Mouse (Mus musculus): Measurements from ENCODE around the gene Supt20. TPM values are rescaled to one million over a fixed set of nuclear protein-coding genes. Genes with fewer than 3 reads are reported as not detected.

Gene Supt20
- polyA plus RNA-seq, 1 experiment from 2014 or later, result 126 TPM

DNA sequence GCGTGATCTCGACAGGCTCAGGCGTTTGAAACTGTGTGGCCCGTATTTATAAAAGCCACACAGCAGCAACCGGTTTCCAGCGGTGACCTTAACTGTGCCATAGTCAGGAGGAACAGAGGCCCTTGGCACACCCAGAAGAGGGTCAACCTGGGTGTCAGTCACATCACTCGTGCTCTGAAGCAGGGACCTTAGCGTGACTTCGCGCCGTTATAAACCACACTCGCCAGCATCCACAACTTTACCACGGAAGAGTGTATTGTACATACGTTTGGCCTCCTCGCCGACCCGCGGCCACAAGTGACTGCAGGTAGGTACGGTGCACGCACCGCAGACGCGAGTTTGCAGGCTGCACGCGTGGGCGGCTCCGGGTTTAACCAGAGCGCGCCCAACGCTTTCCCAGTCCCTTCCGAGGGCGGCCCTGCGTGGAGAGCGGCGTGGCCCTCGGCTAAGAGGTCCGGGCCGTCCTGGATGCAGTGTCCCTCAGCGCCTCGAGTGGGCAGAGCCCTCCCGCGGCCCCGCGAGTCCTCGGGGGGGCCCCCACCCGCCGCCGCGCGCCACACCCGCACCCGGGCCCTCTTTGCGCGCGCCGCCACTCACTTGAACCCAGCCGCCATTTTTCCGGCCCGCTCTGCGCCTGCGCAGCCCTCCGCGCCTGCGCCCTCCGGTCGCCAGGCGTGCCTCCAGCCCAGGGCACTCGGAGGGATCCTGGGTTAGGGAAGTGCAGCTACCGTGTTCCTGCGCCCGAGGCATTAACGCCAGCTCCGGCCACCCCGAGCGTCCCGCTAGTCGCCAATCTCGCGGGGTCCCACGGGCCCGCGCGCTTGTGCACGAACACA lies 42.0 kb downstream of the Supt20 start:
- ATAC-seq (ENCODE audit: insufficient number of reproducible peaks, insufficient read depth, low FRiP score, low TSS enrichment, low read depth), result peak; percentile 91
- peak overlapping the region; percentile 91 for H3K9ac ChIP-seq (replicated peaks)
- H3K4me3 ChIP-seq (replicated peaks), result peak overlapping the region; percentile 91
- peak overlapping the region; percentile 80 for H3K4me2 ChIP-seq
- 1% methylated on average over 77 of the region's 84 CpGs for WGBS
- H3K27ac ChIP-seq, result peak overlapping the region; percentile 98
- H3K36me3 ChIP-seq, result peaks cover 56% of the 10 kb centered on the region
- H3K27me3 ChIP-seq, result no peaks in the 10 kb centered on the region
- H3K4me1 ChIP-seq (replicated peaks), result peaks cover 16% of the 10 kb centered on the region
- H3K9me3 ChIP-seq, result no peaks in the 10 kb centered on the region

DNA sequence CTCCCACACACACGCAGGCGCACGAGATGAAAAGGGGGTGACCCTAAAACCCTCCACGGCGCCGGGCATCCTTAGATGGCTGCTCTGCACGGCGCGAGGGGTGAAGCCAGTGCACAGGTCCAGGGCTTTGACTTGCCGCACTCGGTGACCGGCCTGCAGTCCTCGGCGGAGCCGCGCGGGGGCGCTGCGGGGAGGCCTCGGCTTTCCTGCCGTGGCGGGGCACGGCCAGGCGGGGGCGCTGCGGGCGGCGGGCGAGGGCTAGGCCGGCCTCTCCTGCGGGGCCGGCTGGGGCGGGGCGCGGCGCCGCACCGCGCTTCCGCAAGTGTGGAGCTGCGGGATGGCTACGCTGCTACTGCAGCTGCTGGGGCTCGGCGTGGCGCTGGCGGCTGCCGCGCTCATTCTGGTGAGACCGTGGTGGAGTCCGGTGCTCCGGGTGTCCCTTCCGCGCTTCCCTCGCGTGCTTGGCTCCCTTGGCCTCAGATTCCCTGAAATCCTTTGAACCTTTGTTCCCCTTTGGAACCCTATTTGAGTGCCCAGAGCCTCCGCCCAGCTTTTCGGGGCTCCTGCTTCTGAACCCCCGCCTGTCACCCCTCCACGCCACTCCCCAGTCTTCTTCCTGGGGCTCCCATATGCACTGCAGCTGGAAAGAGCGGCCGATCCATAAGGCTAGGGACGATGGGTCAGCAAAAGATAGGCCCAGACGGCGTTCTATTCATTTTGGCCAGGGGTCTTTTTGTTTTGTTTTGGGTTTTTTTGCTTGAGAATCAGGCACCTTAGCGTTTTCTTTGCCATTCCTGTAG lies 42.8 kb downstream of the Supt20 start, which contains the start of the genes Exosc8 and Alg5:
Exosc8 (minus strand) TSS at position 147 of the 800 bp plus-strand sequence.
Alg5 (plus strand) TSS at position 293 of the 800 bp plus-strand sequence.
- Histone ChIP-seq H3K9ac (replicated peaks) (peak within 1 kb of the TSS; percentile 91), H3K9me3 (no peaks in the 10 kb centered on the region), H3K27me3 (no peaks in the 10 kb centered on the region), H3K4me1 (replicated peaks) (peaks cover 16% of the 10 kb centered on the region), H3K4me2 (peak within 1 kb of the TSS; percentile 80), H3K36me3 (peaks cover 54% of the 10 kb centered on the region), H3K27ac (peak within 1 kb of the TSS; percentile 98), H3K4me3 (replicated peaks) (peak within 1 kb of the TSS; percentile 91)
- under 1% methylated on average over 64 of the region's 65 CpGs for WGBS
- ATAC-seq (ENCODE audit: insufficient number of reproducible peaks, insufficient read depth, low FRiP score, low TSS enrichment, low read depth), result peak; percentile 92

DNA sequence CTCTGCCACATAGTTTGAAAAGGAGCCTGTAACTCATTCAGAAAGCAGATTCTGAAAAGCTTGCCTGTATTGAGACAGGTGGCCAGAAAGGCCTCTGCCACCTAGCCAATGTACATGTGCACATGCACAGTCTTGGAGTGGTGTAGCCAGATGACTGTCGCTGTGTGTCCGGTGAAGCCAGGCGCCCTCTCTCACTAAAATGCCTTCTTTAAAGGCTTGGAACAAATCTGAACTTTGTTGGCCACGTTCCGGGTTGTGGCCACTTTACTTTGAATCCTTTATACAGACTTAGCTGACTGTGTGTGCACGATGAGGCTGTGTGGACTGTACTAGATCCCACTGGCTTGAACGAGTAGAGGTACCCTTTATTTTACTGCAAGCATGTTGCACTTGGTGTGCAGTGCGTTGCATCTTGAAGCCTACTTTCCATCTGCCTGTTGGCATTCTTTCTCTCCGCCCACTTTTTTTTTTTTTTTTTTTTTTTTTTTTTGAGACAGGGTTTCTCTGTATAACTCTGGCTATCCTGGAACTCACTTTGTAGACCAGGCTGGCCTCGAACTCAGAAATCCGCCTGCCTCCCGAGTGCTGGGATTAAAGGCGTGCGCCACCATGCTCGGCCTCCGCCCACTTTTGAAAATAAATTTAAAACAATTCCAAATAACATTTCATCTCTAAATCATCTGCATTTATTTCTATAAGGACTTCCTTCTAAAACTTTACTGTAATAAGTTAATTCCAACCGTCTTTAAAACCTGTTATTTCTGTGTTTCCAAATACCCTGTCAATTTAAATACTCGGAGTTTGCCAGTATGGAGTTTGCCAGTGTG lies 43.7 kb downstream of the Supt20 start:
- Histone ChIP-seq H3K4me3 (replicated peaks) (peak overlapping the region; percentile 91), H3K4me2 (peak overlapping the region; percentile 80), H3K36me3 (peaks cover 54% of the 10 kb centered on the region), H3K9ac (replicated peaks) (peak overlapping the region; percentile 91), H3K27me3 (no peaks in the 10 kb centered on the region), H3K27ac (peak overlapping the region; percentile 98), H3K4me1 (replicated peaks) (peaks cover 16% of the 10 kb centered on the region), H3K9me3 (no peaks in the 10 kb centered on the region)
- no peak for ATAC-seq (ENCODE audit: insufficient number of reproducible peaks, insufficient read depth, low FRiP score, low TSS enrichment, low read depth)
- 59% methylated on average over 18 of the region's 18 CpGs for WGBS

DNA sequence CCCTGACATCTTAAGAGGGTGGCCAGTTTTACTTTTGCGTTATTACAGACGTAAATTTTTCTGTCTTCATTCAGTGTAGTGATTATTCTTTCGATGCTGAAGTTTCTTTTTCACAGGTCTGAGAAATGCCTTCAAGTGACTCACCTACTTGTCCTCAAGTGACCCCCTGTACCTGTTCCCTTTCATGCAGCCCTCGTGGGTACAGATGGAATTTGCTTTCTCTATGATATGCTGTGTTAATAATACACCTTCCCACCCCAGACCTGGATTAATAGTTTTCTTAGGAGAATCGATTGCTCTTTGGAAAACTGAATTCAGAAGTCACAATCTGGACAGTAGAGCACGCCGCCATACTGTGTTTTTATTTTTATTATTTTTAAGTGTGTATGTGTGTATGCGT lies 44.7 kb downstream of the Supt20 start:
- Histone ChIP-seq H3K4me3 (replicated peaks) (no peak overlapping the region), H3K27me3 (no peaks in the 10 kb centered on the region), H3K4me2 (no peak overlapping the region), H3K9me3 (no peaks in the 10 kb centered on the region), H3K9ac (replicated peaks) (no peak overlapping the region), H3K36me3 (peaks cover 54% of the 10 kb centered on the region), H3K4me1 (replicated peaks) (peaks cover 16% of the 10 kb centered on the region), H3K27ac (no peak overlapping the region)
- 94% methylated on average over 8 of the region's 8 CpGs for WGBS
- no peak for ATAC-seq (ENCODE audit: insufficient number of reproducible peaks, insufficient read depth, low FRiP score, low TSS enrichment, low read depth)

DNA sequence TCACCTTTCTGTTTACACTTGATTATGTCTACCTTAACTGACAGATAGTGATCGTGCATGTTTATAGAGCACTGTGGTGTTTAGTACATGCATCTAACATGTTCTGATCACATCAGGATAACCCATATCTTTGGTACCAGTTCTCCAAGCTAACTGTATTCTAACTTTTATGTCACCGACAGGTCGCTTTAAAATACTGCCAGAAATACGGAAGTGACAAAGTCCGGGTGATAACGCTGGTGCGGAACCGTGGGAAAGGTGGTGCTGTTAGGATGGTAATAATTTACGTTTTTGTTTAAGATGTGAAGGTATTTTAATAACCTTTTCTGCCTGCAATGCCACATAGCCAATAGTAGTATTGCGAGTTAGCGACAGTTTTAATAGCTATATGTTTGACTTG lies 49.4 kb downstream of the Supt20 start:
- H3K9me3 ChIP-seq, result no peaks in the 10 kb centered on the region
- 95% methylated on average over 11 of the region's 11 CpGs for WGBS
- no peak overlapping the region for H3K4me2 ChIP-seq
- H3K9ac ChIP-seq (replicated peaks), result no peak overlapping the region
- H3K36me3 ChIP-seq, result peaks cover 94% of the 10 kb centered on the region
- no peak for ATAC-seq (ENCODE audit: insufficient number of reproducible peaks, insufficient read depth, low FRiP score, low TSS enrichment, low read depth)
- H3K27me3 ChIP-seq, result no peaks in the 10 kb centered on the region
- no peaks in the 10 kb centered on the region for H3K4me1 ChIP-seq (replicated peaks)
- H3K27ac ChIP-seq, result no peak overlapping the region
- no peak overlapping the region for H3K4me3 ChIP-seq (replicated peaks)

DNA sequence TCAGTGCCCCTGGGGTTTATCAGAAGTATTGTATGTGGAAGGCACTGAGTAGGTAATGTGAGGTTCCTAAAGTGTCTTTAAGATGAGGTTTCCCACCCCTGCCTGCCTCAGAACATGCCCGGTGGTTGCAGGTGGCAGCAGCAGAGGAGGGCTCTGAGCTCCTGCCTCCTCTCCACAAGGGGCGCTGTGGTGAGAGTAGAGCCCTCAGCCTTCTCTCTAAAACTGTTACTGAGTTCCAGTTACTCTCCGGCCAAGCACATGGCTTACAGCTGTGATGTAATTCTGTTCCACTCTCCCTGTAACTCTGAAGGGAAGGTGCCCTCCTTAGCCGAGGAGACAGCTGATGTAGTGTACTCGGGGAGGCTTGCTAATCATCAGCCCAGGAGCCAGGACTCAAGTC lies 53.2 kb downstream of the Supt20 start:
- H3K27ac ChIP-seq, result no peak overlapping the region
- no peaks in the 10 kb centered on the region for H3K9me3 ChIP-seq
- H3K4me2 ChIP-seq, result no peak overlapping the region
- no peak overlapping the region for H3K4me3 ChIP-seq (replicated peaks)
- H3K36me3 ChIP-seq, result peaks cover 100% of the 10 kb centered on the region
- no peak for ATAC-seq (ENCODE audit: insufficient number of reproducible peaks, insufficient read depth, low FRiP score, low TSS enrichment, low read depth)
- H3K27me3 ChIP-seq, result no peaks in the 10 kb centered on the region
- no peaks in the 10 kb centered on the region for H3K4me1 ChIP-seq (replicated peaks)
- no peak overlapping the region for H3K9ac ChIP-seq (replicated peaks)
- 55% methylated on average over 5 of the region's 5 CpGs for WGBS

DNA sequence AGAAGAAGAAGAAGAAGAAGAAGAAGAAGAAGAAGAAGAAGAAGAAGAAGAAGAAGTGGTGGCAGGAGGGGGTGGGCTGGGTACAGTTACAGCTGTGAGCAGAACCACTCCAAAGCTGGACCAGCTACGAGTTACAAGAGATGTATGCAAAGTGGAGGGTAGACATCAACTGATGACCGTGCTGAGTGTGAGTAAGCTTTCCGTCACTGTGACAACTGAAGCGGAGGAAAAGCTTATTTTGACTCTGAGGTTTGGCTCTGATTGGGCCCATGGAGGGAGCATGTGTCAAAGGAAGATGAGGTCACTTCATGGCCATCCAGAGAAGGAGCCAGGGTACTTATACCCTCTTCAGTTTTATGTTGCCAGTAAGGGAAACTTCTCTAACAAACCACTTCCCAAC lies 60.8 kb downstream of the Supt20 start:
- Histone ChIP-seq H3K4me2 (no peak overlapping the region), H3K4me3 (replicated peaks) (no peak overlapping the region), H3K9ac (replicated peaks) (no peak overlapping the region), H3K27ac (no peak overlapping the region), H3K27me3 (peaks cover 22% of the 10 kb centered on the region), H3K9me3 (no peaks in the 10 kb centered on the region), H3K4me1 (replicated peaks) (peaks cover 22% of the 10 kb centered on the region; the same call in 1 of the 2 replicates), H3K36me3 (peaks cover 38% of the 10 kb centered on the region)
- no peak for ATAC-seq (ENCODE audit: insufficient number of reproducible peaks, insufficient read depth, low FRiP score, low TSS enrichment, low read depth)
- 77% methylated on average over 4 of the region's 4 CpGs for WGBS

DNA sequence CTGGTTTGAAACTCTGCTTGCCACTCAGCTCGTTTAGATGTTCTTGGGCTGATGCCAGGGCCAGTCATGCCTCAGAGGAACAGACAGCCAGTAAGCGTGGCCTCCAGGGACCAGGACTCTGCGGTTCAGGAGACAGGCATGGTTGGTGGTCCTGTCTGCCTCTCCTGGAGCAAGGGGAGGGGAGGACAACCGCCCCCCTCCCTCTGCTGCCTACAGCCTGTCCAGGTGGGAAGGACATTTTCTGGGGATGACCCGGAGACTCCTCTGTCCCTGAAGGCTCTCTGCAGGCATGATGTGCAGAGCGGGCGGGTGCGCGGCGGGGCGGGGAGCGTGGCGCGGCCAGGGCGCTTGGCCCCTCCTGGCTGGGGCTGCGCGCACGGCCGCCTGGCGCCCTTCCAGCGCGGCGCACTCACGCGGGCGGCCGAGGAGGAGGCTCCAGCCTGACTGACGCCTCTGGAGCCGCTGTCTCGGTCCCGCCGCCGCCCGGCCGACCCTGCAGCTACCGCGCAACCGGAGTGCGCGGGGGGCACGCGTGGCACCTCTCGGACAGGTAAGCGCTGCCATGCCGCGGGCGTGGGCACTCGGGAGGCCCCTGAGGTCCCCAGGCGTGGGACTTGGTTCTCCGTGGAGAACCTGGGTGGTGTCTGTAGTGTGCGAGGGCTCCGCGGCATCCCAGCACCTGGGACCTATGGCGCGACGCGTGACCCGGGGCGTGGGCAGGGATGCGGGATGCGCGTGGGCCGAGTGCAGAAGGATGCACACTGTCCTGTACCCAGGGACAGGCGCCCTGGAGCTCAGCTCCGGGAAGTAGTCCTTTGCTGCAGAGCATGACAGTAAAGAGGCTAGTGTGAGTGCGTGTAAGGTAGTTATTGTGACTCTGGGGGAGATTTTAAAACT lies 62.8 kb downstream of the Supt20 start, which contains the start of gene Smad9:
Smad9 (plus strand) TSS at position 438 of the 897 bp plus-strand sequence.
- peak; percentile 68 for ATAC-seq (ENCODE audit: insufficient number of reproducible peaks, insufficient read depth, low FRiP score, low TSS enrichment, low read depth)
- peaks cover 22% of the 10 kb centered on the region; the same call in 1 of the 2 replicates for H3K4me1 ChIP-seq (replicated peaks)
- WGBS, result under 1% methylated on average over 60 of the region's 66 CpGs

DNA sequence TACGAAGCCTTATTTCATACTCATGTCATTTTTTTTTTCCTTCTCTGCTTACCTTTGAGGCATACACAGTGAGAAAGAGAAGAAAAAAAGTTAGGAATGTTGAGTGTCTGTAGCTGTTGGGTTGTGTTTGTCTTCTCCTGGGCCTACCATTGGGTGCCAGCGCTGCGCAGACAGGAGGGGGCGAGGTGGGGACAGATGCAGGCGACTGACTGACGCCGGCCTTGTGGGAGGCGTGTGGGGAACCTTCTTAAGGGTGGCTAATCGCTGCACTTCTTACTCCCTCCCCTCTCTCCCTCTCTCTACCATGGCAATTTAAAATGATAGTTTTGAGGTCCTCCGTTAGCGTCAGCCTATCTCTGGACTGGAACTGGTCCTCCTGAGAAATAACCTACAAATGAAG lies 63.5 kb downstream of the Supt20 start:
- Histone ChIP-seq H3K36me3 (peaks cover 11% of the 10 kb centered on the region), H3K27me3 (peaks cover 22% of the 10 kb centered on the region), H3K27ac (peak overlapping the region; percentile 70), H3K4me2 (peak overlapping the region; percentile 99), H3K9me3 (no peaks in the 10 kb centered on the region), H3K9ac (replicated peaks) (peak overlapping the region; percentile 78), H3K4me1 (replicated peaks) (peaks cover 22% of the 10 kb centered on the region; the same call in 1 of the 2 replicates), H3K4me3 (replicated peaks) (peak overlapping the region; percentile 69)
- no peak for ATAC-seq (ENCODE audit: insufficient number of reproducible peaks, insufficient read depth, low FRiP score, low TSS enrichment, low read depth)
- WGBS, result under 1% methylated on average over 11 of the region's 11 CpGs

More for the DNA sequence above, 62.8 kb downstream of the Supt20 start, which contains the start of gene Smad9:
- peak within 1 kb of the TSS; percentile 70 for H3K27ac ChIP-seq
- no peaks in the 10 kb centered on the region for H3K9me3 ChIP-seq
- H3K4me3 ChIP-seq (replicated peaks), result peak within 1 kb of the TSS; percentile 69
- H3K36me3 ChIP-seq, result peaks cover 18% of the 10 kb centered on the region
- H3K27me3 ChIP-seq, result peaks cover 22% of the 10 kb centered on the region
- peak within 1 kb of the TSS; percentile 78 for H3K9ac ChIP-seq (replicated peaks)
- H3K4me2 ChIP-seq, result peak within 1 kb of the TSS; percentile 99

DNA sequence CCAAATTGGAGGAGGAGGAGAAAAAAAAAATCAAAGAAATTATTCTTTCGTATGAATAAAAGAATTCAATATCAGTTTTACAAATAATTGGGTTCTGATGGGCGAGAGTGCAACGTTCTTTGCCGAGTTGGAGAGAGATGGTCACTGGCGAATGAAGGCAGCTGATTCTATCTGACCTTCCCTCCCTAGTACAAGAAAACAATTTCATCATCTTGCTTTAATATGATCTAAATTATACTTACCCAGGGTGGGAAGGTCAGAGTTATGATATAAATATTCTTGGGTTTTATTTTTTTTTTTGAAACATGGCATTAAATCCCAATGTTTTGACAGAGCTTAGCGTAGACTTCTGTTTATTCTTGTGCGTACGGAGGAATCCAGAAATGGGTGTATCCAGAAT lies 64.8 kb downstream of the Supt20 start:
- Histone ChIP-seq H3K4me2 (no peak overlapping the region), H3K36me3 (no peaks in the 10 kb centered on the region), H3K9me3 (no peaks in the 10 kb centered on the region), H3K4me1 (replicated peaks) (peaks cover 22% of the 10 kb centered on the region; the same call in 1 of the 2 replicates), H3K27ac (no peak overlapping the region), H3K4me3 (replicated peaks) (no peak overlapping the region), H3K9ac (replicated peaks) (no peak overlapping the region), H3K27me3 (peaks cover 22% of the 10 kb centered on the region)
- no peak for ATAC-seq (ENCODE audit: insufficient number of reproducible peaks, insufficient read depth, low FRiP score, low TSS enrichment, low read depth)
- WGBS, result 89% methylated on average over 8 of the region's 8 CpGs
